Mouse (Mus musculus) ovary, postnatal 14 days (tissue): ENCODE data around the gene Def6.
A peak's percentile ranks its signal among the peaks of the same experiment; 100 is the strongest.
"Not testable (repeated sequence)": the region's sequence is repeated elsewhere in the genome, so short reads cannot be mapped to it uniquely, and the experiment has no call there.

Experiments used
- DNase-seq: peaks from one replicate; pipeline ENCODE4 v3.0.0; 2022; ENCODE audit warnings: low spot score

Gene Def6

GRCm38 (mm10) chr17:28208314-28208612, 685 bp downstream of the Def6 start:
- no peak for DNase-seq

DNA sequence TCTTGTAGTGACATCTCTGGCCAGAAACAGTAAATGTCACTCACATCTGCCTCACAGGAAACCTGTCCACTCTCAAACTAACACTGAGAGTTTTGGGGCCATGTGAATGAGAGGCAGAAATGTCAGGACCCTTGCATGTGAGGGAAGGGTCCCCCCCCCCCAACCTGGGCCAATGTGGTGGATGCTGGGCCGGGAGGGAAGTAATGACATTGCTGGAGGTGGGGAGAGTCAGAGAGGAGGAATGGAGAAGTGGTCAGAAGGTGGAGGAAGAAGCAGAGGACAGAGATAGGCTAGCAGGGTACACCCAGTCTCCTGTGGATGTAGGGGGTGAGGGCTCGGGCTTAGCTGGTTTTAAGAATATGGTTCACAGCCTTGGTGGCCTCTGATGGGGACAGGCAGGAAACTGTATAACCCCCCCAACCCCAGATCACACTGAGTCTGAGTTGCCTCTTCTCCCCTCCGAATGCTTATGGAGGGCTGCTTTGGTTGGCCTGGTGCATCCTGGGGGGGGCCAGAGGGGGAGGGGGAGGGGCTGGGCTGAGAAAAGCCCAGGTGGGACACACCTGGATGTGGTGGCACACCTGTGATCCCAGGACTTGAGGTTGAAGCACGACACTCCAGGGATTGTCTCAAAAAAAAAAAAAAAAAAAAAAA, 2.0 kb downstream of the Def6 start:
- no peak for DNase-seq

DNA sequence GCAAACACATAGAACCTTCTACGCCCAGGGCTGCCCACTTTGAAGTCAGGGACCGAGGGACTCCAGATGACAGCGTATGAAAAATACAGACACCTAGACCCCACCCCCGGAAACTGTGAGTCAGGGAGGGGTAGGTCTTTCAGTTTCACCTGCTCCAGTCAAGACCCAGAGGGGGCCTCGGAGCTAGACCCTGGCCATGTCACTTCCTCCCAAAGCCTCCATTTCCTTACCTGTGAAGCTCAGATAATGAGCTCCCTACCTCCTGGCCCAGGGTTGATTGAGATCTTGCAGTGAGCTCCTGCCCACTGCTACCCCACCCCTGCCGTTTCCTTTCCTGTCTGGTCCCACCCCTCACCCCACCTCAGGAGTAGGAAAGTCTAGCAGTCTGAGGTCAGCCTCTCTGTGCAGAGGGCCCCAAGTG, 4.4 kb downstream of the Def6 start:
- DNase-seq, result no peak

GRCm38 (mm10) chr17:28212391-28212790, 4.8 kb downstream of the Def6 start:
- DNase-seq, result no peak

DNA sequence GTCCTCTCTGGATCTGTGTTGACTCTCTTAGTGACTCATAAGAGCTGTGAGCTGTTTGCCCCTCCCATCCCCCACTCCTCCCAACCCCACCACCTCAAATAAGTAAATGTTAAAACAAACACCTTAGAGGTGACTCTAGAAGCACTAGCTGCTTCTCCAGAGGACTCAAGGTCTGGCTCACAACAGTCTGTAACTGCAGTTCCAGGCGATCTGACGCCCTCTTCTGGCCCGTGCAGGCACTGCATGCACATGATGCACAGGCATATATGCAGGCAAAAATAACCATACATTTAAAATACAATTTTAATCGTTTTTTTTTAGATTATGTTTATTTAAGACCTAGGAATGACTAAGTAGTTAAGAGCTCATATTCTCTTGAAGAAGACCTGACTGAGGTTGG, 5.7 kb downstream of the Def6 start:
- DNase-seq, result no peak

- no peak for DNase-seq
Observed at GRCm38 (mm10) chr17:28216791-28217190, 9.2 kb downstream of the Def6 start.

DNA sequence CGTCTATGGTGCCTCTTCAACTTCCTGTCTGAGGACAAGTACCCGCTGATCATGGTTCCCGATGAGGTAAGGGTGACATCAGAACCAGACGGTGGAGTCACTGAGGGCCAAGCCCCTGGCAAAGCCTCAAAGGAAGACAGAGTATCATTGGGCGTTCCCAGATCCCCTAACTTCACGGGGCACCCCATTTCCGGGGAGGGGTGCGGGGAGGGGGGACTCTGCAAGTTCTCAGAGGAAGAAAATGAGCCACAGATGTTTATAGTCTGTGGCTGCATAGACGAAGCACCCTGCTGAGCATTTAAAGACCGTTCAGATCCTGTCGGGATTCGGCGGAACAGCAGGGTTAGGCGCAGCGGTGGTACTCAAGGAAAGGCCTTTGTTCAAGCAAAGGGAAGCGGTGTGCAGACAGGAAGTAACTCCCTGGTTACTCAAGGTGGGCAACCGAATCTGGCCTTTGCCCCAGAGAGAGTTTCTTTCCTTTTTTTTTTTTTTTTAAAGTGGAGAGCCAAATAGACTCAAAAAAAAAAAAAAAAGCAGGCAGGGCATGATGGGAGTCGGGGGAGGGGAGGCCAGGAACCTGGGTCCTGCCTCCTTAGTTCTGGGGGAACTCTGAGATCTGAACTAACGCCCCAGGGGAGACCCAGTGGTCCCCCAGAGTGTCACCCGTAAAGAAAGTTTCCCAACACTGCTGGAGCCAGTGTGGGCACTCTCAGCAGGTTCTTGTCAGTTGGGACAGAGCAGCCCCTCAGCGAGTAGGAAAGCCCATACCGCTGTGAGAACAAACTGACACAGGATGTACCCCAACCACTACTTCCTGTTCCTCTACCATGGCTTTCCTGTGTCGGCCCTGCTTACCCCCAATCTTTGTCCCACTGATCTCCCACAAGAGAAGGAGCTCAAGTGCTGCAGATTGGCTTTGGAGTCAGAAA, 10.4 kb downstream of the Def6 start:
- no peak for DNase-seq

DNA sequence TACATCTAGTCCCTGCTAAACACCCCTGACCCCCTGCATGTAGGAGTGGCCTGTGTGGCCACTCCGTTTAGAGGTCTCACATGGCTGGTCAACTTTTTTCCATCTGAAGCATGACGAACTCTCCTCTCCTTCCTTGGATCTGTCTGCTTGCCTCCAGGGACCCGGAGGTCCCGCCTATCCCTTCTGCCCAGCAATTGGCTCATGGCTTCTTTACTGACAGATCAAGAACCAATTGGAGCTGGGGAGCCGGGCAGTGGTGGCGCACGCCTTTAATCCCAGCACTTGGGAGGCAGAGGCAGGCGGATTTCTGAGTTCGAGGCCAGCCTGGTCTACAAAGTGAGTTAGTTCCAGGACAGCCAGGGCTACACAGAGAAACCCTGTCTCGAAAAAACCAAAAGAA, 14.9 kb downstream of the Def6 start:
- DNase-seq, result not testable (repeated sequence)

- DNase-seq, result peak; percentile 83
Observed at GRCm38 (mm10) chr17:28223561-28224391, 16.2 kb downstream of the Def6 start.

- no peak for DNase-seq
Observed at GRCm38 (mm10) chr17:28224615-28225014, 17.0 kb downstream of the Def6 start.

DNA sequence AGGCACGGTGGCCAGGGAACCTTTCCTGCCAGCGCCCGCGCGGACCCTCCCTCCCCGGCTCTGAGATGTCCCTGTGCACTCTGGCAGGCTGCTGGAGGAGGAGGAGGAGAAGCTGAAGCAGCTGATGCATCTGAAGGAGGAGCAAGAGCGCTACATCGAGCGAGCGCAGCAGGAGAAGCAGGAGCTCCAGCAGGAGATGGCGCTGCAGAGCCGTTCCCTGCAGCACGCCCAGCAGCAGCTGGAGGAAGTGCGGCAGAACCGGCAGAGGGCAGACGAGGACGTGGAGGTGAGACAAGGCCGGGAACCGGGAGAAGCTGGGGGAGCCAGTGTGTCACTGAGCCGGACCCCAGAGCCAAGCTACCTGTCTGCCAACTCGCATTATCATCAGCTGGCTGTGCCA, 18.4 kb downstream of the Def6 start:
- DNase-seq, result peak; percentile 84

- DNase-seq, result no peak
Observed at GRCm38 (mm10) chr17:28230486-28230885, 22.9 kb downstream of the Def6 start.

DNA sequence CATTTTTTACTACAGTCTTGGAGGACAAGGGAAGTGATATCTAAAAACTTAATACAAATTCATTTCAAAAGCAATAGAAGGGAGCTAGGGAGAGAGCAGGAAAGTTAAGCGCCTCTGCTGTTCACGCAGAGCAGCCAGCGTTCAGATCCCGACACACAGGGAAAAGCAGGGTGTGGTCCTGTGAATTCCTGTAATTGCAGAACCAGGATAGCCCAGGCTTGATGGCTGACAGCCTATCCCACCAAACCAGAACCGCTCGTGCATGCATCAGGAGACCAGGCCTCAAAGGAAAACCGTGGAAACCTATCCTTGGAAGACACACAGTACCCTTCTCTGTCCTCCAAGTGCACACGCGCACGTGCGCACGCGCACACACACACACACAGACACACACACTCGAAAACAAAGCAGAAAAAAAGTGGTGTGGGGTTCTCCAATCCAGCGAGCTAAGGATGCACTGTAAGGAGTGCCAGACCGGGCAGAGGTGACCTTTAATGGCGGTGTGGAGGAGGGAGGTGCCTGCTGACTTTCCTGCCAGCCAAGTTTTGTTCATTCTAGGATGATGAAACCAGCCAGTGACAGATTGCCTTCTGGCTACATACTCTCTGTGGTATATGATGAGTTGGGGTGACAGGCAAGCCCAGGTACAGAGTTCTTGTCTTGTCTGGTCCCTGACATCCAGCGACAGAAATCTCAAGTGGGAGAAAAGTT, 23.6 kb downstream of the Def6 start:
- no peak for DNase-seq

DNA sequence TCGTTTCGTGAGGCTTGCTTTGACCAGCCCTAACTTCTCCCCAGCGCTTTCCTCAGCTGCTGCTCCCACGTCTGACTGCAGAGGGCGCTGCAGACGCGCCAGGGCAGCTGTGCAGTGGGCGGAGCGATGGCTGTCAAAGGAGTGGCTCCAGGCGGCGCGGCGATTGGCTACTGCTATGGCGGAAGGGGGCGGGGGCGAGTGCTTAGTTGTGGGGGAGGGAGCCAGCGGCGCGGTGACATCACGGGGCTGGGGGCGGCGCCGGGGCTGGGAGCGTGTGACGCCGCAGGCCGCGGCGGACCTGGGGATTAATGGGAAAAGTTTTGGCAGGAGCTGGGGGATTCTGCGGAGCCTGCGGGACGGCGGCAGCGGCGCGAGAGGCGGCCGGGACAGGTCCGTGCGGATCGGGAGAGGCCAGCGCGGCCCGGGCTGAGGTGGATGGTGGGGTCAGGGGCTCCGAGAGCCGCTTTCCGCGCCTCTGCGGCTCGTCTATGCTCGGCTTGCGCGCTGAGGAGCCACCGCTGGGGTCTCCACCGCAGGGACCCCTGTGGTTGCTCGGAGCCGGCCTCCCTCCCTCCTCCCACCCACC, 25.0 kb downstream of the Def6 start, which contains the start of gene Ppard:
Ppard (plus strand) TSS at position 226 of the 586 bp plus-strand sequence.
- peak; percentile 99 for DNase-seq

DNA sequence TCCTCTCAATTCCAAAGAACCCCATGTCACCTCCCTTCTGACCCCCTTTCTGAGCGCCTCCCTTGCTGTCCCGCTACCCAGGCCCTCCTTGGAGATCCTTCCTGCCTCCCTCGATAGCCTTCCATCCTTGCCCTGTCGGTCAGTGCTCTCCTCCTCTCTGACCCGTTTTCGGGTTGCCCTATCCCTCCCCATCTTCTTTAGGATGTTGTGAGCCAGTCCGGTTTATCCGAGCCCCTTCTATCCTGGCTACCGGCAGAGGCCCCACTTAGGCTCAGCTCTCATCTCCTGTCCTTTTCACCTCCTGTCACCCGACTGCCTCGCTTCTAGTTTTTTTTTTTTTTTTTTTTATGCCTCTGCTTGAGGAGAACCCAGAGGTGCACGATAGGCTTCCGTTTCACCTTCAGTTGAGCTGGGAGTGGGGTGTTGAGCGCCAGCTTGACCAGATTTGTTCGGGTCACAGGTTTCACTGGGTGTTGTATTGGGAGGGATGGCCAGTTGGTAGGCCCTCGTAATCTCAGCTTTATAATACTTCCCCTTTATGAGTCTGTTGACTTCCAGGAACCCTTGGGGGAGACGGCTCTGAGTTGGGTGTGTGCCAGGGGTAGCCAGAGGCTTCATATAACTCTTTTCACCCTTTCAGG, 25.6 kb downstream of the Def6 start:
- no peak for DNase-seq

- DNase-seq, result no peak
Observed at GRCm38 (mm10) chr17:28234641-28235040, 27.1 kb downstream of the Def6 start.

DNA sequence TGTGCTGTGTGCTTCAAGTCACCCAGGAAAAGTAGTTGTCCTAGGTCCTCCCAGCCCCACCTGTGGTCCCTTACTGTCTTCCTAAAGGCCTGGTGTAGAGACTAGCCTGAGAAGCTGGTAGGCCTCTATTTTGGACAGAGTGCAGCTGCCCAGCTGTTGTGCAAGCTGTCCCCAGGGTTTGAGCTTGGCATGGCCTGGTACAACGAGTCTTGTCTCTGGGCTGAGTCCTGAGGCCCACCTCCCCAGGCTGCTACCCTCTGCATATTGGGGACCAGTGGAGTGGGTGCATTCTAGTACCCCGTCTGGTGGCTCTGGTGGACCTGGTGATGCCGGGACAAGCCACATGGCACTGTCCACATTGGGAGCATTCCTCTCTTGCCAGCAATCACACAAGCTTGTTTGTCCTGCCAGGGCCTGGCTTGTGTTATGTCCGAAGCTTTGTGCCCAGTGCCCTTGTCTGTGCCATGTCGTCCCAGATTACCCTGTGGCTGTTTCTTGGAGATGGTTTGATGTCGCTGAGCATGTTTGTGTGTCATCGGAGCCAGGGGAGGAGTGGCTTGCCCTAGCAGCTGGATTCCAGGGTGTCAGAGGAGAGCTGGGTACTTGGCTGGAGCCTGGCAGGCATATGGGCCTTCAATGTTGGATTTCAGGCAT, 28.5 kb downstream of the Def6 start:
- no peak for DNase-seq

DNA sequence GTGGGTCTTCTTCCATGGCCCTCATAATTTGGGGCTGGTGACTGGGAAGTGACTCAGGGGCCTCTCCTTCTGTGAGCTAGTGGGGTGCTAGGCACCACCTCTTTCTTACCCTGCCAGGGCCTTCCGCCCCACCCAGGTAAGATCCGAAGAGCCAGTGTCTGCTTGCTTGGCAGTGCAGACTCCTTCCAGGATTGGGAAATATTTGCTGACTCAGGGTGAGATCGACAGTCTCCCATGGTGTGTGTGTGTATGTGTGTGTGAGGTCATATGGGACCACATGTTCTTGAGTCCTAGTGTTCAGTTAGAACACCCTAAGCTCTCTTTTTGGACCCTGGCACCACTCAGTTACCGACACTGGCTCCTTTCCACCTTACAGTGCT, 29.0 kb downstream of the Def6 start:
- no peak for DNase-seq

DNA sequence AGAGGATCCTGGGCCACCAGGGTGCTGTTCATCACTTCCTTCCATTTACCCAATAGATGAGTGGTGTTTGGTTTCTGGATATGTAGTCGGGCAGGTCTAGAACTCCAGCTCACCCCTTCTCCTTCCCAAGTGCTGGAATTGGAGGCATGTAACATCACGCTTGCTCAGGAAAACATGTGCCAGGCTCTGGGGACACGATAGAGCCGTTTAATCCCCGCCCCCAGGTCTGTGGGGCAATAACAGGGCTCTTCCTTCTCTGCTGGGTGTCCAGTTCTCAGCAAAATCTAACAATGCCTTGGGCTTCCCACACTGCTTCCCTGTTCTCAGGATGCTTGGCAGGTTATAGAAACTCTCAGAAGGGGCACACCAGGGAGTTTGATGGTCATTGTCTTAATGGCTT, 29.8 kb downstream of the Def6 start:
- no peak for DNase-seq

GRCm38 (mm10) chr17:28237874-28238273, 30.3 kb downstream of the Def6 start:
- DNase-seq, result no peak

DNA sequence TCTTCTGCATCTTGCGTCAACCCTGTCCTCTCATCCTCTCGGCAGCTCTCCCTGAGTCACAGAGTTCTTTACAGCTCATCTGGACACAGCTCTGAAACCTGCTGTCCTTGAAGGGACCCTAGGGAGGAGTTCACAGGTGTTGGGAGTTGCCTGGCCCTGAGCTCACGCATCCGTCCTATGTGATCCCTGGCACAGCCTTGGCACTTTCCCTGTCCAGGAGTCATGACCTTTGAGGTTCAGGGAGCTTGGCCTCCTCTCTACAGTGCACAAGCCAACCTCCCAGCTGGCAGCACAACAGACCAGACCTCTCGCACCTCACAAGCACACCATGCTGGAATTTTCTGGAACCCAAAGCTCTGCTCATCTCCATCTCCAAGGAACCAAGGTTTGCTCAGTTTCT, 33.3 kb downstream of the Def6 start:
- DNase-seq, result no peak
